Mouse (Mus musculus) thymus, postnatal 0 days (tissue): ENCODE measurements around the gene Sox18. TPM values are rescaled to one million over a fixed set of nuclear protein-coding genes. Genes with fewer than 3 reads are reported as not detected.
A peak's percentile ranks its signal among the peaks of the same experiment; 100 is the strongest.

ENCODE experiments used
- DNase-seq: peaks from one replicate; pipeline ENCODE4 v3.0.0-alpha.2; 2015; ENCODE audit warnings: low spot score
- polyA plus RNA-seq: library from polyadenylated mRNA; unstranded; fragments of >200 nt; fragmentation: Nextera tagmentation; extraction: Ambion mirVana; gene quantifications from 2 replicates; pipeline ENCODE4 v1.2.1, GENCODE M21; 2015

Sox18 gene
- polyA plus RNA-seq = 13.9 and 14.1 TPM in 2 replicates

- no peak for DNase-seq
Measured at GRCm38 (mm10) chr2:181671326-181671725, at the start of gene Sox18. Gene Sox18, minus strand, starts transcription at chr2:181671640.

DNA sequence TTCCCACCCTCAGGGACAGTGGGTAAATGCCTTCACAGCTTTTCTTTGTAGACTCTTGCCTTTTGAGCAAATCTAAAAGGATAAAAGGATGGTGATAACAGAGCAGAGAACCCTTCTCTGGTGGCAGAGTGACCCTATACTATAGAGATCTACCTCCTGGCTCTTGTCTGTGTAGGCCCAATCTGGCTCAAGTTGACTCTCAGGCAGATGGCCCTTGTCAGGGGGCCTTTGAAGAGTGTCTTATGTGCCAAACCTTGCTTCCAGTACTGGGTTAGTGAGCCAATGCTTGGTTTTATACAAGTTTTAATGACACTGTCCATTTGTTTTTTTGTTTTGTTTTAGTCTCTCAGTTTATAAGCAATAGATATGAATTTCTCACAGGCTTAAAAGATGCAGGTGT is 49.8 kb upstream of the Sox18 start:
- no peak for DNase-seq

DNA sequence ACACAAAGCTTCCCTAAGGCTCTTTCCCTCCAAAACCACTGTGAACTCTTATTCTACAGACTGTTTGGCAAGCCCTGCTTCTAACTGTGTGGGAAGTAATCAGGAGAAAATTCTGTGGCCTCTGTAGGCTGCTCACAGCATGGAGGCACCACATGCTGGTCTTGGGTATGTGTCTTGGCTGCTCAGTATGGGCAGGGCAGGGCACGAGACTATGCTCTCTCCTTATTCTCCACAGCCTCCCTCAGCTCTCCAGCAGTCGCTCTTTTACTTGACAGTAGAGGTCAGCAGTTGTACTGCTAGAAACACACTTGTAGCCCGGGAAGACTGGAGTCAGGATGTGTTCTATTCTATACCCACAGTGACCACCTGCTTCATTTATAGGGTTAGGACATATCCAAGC is 48.6 kb upstream of the Sox18 start:
- DNase-seq = no peak

GRCm38 (mm10) chr2:181716991-181717390 is 45.6 kb upstream of the Sox18 start:
- DNase-seq = no peak

- DNase-seq = no peak
Measured at GRCm38 (mm10) chr2:181715382-181715781, 43.9 kb upstream of the Sox18 start.

DNA sequence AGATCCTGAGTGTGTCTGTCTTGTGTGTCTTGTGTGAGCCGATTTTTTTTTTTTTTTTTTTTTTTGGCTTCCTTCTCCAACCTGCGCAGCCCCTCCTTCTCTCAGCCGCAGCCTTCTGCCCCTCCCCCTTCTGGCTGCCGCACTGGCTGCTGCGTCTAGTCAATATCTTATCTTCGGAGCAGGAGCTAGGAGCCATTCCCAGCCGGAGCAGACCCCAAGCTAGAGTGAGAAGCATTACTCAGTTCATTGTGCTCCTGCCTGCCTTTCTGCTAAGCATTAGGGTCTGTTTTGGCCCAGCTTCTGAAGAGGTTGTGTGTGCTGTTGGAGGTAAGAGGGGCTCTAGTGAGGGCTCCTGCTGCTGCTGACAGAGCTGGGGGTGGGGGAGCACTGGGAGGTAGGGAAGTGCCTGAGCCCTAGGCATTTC is 43.5 kb upstream of the Sox18 start, which contains the start of gene Oprl1:
Gene Oprl1, plus strand, starts transcription at position 114 of the 424 bp plus-strand sequence.
- peak; percentile 17 for DNase-seq

GRCm38 (mm10) chr2:181713749-181714148 is 42.3 kb upstream of the Sox18 start:
- no peak for DNase-seq

DNA sequence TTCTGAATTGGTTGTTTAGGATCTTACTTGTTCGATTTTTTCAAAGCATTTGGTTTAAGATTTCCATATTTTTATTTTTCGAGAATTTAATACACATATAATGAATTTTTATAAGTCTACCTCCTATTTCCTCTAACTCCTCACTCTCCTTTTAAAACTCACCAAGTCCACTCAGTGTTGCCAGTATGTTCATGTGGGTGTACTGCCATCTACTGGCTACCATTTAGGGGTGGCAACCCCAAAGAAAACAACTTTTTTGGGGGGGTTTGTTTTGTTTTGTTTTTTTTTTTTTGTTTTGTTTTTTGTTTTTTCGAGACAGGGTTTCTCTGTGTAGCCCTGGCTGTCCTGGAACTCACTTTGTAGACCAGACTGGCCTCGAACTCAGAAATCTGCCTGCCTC is 35.2 kb upstream of the Sox18 start:
- peak; percentile 26 for DNase-seq

GRCm38 (mm10) chr2:181698241-181698640 is 26.8 kb upstream of the Sox18 start, which contains the start of gene Lkaaear1:
Gene Lkaaear1, minus strand, starts transcription at chr2:181698442.
- DNase-seq = no peak

GRCm38 (mm10) chr2:181696801-181697420 is 25.5 kb upstream of the Sox18 start:
- DNase-seq = no peak

DNA sequence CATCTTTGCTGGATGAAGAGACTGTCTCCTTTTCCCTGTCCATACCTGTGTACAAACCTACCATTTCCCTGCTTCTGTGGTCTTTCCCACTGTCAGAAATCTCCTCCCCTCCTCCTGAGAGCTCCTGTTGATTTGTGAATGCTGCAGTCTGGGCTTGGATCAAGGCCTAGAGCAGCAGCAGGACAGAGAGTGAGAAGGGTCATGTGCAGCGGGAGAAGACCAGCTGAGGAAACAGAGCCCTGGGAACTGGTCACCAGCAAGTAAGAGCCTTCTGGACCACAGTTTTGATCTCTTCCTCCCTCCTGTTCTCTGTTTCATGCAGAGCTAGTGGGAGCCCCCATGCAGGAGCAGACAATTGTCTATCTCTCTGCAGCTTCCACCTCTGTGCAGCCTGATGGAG is 24.3 kb upstream of the Sox18 start:
- no peak for DNase-seq

DNA sequence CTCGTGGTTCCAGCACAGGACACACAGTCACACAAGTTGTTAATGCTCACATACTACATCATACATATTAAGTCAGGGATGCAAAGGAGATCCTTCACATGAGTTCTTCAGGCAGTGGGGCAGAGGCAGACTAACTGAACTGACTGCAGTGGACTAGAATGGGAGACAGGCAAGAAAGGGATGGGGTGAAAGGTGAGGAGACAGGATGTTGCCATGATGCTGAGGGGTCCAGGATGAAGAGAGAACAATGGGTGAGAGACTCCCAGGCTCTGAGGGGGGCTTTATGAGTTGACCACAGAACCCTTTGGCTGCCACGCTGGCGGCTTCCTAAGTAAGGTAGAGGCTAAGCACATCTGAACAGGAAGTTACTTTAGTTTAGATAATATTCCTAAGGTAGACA is 23.1 kb upstream of the Sox18 start:
- no peak for DNase-seq

DNA sequence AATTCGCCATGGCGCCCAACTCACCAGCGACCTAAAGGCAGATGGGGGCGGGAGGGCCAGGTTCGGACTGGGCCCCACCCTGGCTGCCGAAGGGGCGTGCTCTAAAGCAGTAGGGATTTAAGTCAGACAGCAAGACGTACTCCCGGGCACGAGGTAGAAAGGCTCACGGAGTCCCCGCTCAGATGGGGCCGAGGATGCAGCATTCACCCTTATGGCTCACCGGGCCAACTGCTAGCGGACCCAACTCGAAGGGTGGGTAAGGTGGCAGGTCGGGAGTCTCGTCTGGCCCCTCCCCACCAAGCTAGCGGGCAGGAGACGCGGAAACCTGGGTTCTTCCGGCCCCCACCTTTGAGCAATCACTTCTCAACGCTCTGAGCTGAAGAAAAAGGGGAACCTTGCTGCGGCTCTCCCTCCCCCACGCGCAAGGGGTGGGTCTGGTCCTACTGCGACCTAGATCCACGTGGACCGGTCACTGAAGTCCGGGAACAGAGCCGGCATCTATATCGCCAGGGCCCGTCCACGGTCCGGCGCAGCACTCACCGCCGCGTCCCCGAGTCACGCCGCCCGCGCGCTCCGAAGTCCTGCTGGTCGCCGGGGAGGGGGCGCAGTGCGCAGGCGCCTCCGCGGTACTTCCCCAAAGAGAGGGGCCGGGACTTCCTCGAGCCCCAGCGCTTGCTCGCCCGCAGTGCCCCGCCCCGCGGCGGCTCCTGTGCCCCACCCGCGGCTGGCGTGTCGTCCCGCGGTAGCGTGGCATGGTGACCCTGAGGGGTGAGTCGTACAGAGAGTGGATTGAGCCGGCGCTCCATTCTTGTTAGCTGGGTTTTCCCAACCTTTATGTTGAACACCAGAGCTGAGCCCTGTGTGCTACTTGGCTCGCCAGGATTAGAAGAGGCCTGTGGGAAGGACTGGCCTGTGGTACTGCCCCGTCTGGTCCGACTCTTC is 22.2 kb upstream of the Sox18 start, which contains the start of gene Rgs19:
Gene Rgs19, minus strand, starts transcription at position 639 of the 942 bp plus-strand sequence.
- peak; percentile 85 for DNase-seq

GRCm38 (mm10) chr2:181692304-181692703 is 20.9 kb upstream of the Sox18 start:
- DNase-seq = no peak

DNA sequence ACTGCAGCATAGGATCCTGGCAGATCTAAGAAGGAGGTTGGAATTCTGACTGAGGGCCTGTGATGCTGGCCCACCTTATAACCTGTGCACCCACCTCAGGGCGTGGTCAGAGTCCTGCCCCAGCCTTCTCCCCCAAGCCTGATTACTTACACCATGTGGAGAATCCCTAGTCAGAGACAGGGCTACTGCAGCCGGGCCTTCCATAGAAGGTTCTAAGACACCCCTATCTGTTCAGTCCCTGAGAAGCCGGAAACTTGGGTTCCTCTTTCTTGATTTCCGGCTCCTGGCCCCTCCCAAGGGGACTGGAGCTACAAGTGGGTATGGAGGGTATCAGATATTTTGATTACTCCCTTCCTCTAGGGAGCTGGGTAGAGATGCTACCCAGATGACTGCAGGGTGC is 20.1 kb upstream of the Sox18 start:
- peak; percentile 43 for DNase-seq

GRCm38 (mm10) chr2:181691083-181691482 is 19.6 kb upstream of the Sox18 start:
- DNase-seq = no peak

DNA sequence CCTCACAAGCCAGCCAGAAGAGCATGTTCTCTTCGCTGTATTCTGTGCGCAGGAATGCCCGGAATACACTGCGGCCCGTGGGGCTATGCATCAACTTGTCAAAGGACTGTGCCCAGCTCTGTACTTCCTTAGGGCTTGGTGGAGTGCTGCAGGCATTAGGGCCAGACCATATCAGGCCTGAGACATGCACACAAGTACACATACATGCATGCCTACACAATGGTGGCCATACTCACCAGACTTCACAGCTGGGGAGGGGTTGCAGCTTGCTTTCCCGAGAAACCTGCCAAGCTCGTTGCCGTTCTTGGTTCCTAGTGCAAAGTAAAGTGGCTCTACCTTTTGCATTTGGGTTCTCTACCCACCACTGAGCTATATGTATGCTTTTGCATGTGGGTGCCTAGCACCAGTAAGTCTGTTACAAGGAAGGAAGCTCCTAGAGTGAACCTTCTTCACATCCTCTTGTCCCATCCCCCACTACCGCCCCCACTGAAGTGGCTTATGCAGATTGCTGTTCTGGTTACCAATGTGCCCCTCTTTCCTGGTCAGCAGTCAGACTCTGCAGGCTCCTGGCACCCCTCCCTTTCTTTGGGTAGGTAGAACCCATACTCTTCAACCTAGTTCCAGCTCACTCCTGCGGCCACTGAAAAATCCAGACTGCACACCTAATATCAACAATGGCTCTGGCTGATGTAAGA is 18.2 kb upstream of the Sox18 start:
- no peak for DNase-seq

- no peak for DNase-seq
Measured at GRCm38 (mm10) chr2:181687586-181687985, 16.1 kb upstream of the Sox18 start.

GRCm38 (mm10) chr2:181685686-181686085 is 14.2 kb upstream of the Sox18 start:
- DNase-seq = no peak

DNA sequence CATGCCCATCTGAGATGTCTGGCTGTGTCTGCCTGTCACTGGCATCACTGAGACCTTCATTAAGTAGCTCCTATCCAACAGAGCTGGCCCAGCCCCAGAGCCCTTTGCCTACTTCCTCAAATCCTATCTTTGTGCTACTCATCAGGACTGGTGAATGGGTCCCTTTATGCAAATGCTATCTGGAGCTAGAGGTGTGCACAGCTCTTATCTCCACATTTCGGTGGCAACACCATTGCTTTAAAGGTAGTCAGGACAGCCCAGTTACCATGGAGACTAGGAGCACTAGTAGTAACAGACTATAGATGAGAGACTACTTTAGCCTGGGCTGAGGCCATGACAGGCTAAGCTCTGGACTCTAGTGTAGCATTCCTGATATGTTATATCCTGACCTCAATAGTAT is 13.3 kb upstream of the Sox18 start:
- DNase-seq = no peak

DNA sequence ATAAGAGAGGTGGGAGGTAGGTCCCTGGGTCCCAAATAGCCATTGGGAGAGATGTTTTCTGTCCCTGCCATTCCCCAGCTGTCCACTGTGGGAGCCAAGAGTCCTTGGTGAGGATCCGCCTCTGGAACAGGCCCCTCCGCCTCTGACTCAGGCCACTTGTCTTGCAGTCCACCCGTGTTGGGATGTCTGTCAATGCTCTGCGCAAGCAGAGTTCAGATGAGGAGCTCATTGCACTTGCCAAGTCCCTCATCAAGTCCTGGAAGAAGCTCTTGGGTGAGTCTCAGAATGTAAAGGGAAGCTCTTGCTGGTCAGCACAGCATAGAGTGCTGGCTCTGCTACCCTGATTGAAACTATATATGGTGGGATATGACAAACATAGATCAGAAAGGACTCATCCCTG is 11.9 kb upstream of the Sox18 start:
- DNase-seq = no peak

GRCm38 (mm10) chr2:181681978-181682377 is 10.5 kb upstream of the Sox18 start:
- no peak for DNase-seq
